Mouse (Mus musculus) cerebellum, adult 9-11 months (tissue): Measurements from ENCODE around the gene Pdzrn3.

ENCODE experiments used
- DNase-seq: peaks from one replicate; pipeline ENCODE4 v3.0.0; 2022

Pdzrn3 gene

DNA sequence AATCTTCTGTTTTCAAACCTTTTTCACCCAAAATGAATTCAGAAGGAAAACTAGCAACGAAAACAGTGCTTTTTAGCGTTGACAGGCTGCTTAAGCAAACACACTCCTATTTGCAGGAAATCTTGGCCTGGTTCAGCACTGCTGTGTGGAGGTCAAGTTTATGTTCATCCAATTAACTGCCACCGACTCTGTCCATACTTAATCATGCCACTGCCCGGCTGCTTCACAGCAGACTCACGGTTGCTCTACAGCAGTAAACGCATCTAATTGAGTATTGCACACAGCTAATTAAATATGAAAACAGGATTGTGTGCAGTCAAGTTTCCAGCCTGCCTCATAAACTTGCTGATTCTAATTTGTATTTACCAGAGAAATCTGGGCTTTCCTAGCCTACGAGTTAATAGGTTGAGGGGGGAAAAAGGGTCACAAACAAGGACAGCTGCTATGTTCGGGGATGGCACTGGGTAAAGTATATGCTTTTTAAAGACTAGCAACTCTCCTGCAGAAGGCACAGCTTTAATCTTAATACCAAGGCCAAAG is 183.2 kb downstream of the Pdzrn3 start:
- no peak for DNase-seq

DNA sequence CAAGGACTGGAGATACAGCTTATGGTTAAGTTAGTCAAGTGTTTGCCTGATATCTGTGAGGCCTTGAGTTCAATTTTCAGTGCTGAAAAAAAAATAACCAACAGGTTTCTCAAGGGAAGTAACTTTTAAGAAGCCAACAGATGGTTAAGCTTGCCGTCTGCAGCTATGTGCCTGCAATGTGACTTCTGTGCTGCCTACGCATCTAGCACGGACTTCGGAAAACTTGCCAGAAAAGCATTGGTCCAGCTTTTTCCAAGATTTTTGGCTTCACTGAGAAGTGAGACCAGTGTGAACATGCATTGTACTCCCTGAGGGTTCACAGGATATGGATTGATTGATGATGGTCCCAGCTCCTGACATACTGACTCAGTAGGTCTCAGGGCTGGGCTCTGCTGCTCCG is 186.1 kb downstream of the Pdzrn3 start:
- no peak for DNase-seq

DNA sequence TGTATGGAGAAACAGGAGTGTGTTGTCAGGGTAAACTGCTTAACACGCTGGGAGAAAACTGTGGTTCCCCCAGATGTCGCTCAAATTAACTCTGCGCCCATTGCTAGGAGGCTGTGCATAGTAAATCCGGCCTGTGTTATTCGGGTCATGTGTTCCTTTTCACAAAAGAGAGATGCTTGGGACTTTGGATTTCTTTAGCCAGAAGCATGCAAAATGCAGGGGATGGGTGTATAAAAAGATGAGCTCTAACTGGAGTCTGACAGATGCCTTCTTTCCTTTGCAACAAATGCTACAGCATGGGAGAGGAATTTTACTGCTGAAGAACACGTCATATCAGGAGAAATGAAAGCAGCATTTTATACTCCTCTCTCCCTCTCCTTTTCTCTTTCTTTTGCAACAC is 190.4 kb downstream of the Pdzrn3 start:
- DNase-seq = no peak

GRCm38 (mm10) chr6:101186887-101187286 is 190.8 kb downstream of the Pdzrn3 start:
- no peak for DNase-seq

- no peak for DNase-seq
Observed at GRCm38 (mm10) chr6:101184103-101184785, 193.5 kb downstream of the Pdzrn3 start.

- DNase-seq = no peak
Observed at GRCm38 (mm10) chr6:101170699-101171098, 207.0 kb downstream of the Pdzrn3 start.

- DNase-seq = no peak
Observed at GRCm38 (mm10) chr6:101153511-101153921, 224.2 kb downstream of the Pdzrn3 start.

- DNase-seq = no peak
Observed at GRCm38 (mm10) chr6:101135368-101135767, 242.3 kb downstream of the Pdzrn3 start.

DNA sequence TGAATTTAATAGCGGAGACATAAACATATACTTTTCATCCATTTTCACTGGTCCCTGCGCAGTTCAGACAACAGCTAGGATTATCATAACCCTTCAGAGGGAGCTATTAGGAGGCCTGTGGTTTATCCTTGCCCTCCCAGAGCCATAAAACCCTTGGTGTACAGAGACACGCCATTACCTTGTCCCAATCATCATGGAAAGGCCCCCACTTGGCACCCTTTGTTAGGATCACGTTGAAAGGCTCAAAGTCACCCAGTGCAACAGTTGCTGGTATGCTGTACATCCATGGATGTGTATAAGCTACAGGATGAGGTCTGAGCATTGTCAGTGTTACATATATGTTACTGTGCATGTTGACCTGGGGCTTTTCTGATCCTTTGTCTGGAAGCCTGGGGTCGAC is 252.3 kb downstream of the Pdzrn3 start:
- DNase-seq = no peak

GRCm38 (mm10) chr6:101108951-101109350 is 268.7 kb downstream of the Pdzrn3 start:
- DNase-seq = no peak

- no peak for DNase-seq
Observed at GRCm38 (mm10) chr6:101103506-101103905, 274.2 kb downstream of the Pdzrn3 start.

GRCm38 (mm10) chr6:101101709-101102654 is 275.7 kb downstream of the Pdzrn3 start:
- no peak for DNase-seq
